Mouse (Mus musculus) A20 (cell line): ENCODE results near the gene En2.

Source experiments
- DNase-seq: peaks from one replicate; pipeline ENCODE4 v3.0.0-alpha.2; 2011; ENCODE audit warnings: low read depth, low spot score

En2 gene

GRCm38 (mm10) chr5:28159891-28160470 lies 5.5 kb upstream of the En2 start:
- DNase-seq: no peak

GRCm38 (mm10) chr5:28161383-28161937 lies 4.0 kb upstream of the En2 start:
- no peak for DNase-seq

- DNase-seq: no peak
Measured at GRCm38 (mm10) chr5:28161938-28162402, 3.5 kb upstream of the En2 start.

- DNase-seq: no peak
Measured at GRCm38 (mm10) chr5:28163926-28164325, 1.6 kb upstream of the En2 start.

GRCm38 (mm10) chr5:28166256-28167231 lies 1.1 kb downstream of the En2 start:
- no peak for DNase-seq

- DNase-seq: no peak
Measured at GRCm38 (mm10) chr5:28167611-28168252, 2.2 kb downstream of the En2 start.

- no peak for DNase-seq
Measured at GRCm38 (mm10) chr5:28168253-28169165, 3.0 kb downstream of the En2 start.

- DNase-seq: no peak
Measured at GRCm38 (mm10) chr5:28169166-28169801, 3.8 kb downstream of the En2 start.

- DNase-seq: no peak
Measured at GRCm38 (mm10) chr5:28170081-28170480, 4.6 kb downstream of the En2 start.

GRCm38 (mm10) chr5:28170892-28171291 lies 5.4 kb downstream of the En2 start:
- DNase-seq: no peak

- DNase-seq: no peak
Measured at GRCm38 (mm10) chr5:28171667-28172066, 6.2 kb downstream of the En2 start.

GRCm38 (mm10) chr5:28172261-28172920 lies 6.9 kb downstream of the En2 start:
- no peak for DNase-seq

GRCm38 (mm10) chr5:28172921-28173670 lies 7.6 kb downstream of the En2 start:
- no peak for DNase-seq

GRCm38 (mm10) chr5:28173674-28174073 lies 8.2 kb downstream of the En2 start:
- DNase-seq: no peak

- DNase-seq: no peak
Measured at GRCm38 (mm10) chr5:28174086-28174485, 8.6 kb downstream of the En2 start.

- no peak for DNase-seq
Measured at GRCm38 (mm10) chr5:28174876-28175569, 9.5 kb downstream of the En2 start.

- DNase-seq: peak; percentile 46
Measured at GRCm38 (mm10) chr5:28175570-28175919, 10.1 kb downstream of the En2 start.

GRCm38 (mm10) chr5:28176023-28176422 lies 10.5 kb downstream of the En2 start:
- peak; percentile 4 for DNase-seq

- DNase-seq: peak; percentile 50
Measured at GRCm38 (mm10) chr5:28176585-28176984, 11.1 kb downstream of the En2 start.
